Mouse (Mus musculus) lung, embryonic 15.5 days (tissue): ENCODE results near the gene Gpx3. TPM values are rescaled to one million over a fixed set of nuclear protein-coding genes. Genes with fewer than 3 reads are reported as not detected.
A peak's percentile ranks its signal among the peaks of the same experiment; 100 is the strongest.
"Not testable (repeated sequence)": the region's sequence is repeated elsewhere in the genome, so short reads cannot be mapped to it uniquely, and the experiment has no call there.

Experiments
- ATAC-seq: fragments of 200-750 bp; cut with Nextera tagmentation; 2 replicates; pipeline ENCODE4 v1.8.0; 2017; ENCODE audit warnings: moderate number of reproducible peaks, borderline replicate concordance; ENCODE audit not compliant: low FRiP score, low TSS enrichment; ENCODE audit errors: extremely low read depth
- H3K27ac ChIP-seq: fragments of 300-500 bp; sonication (generic); 2 replicates; pipeline ENCODE4 v1.5.1; 2015; ENCODE audit warnings: moderate library complexity, mild to moderate bottlenecking, inconsistent platforms
- H3K27me3 ChIP-seq: fragments of 300-500 bp; sonication (generic); 2 replicates; pipeline ENCODE4 v1.6.1; 2015; ENCODE audit warnings: inconsistent platforms
- H3K36me3 ChIP-seq: fragments of 300-500 bp; sonication (generic); 2 replicates; pipeline ENCODE4 v1.6.1; 2015; ENCODE audit warnings: inconsistent platforms
- H3K4me1 ChIP-seq: fragments of 300-500 bp; sonication (generic); 2 replicates; pipeline ENCODE4 v1.6.1; 2015; ENCODE audit warnings: inconsistent platforms
- H3K4me2 ChIP-seq: fragments of 300-500 bp; sonication (generic); 2 replicates; pipeline ENCODE4 v1.6.1; 2015; ENCODE audit warnings: inconsistent platforms, mild to moderate bottlenecking, moderate library complexity
- H3K4me3 ChIP-seq: fragments of 300-500 bp; sonication (generic); 2 replicates; pipeline ENCODE4 v1.5.1; 2015; ENCODE audit warnings: mild to moderate bottlenecking, inconsistent platforms
- H3K9ac ChIP-seq: fragments of 300-500 bp; sonication (generic); 2 replicates; pipeline ENCODE4 v1.6.1; 2015; ENCODE audit warnings: inconsistent platforms
- H3K9me3 ChIP-seq: fragments of 300-500 bp; sonication (generic); 2 replicates; pipeline ENCODE4 v1.6.1; 2016; ENCODE audit warnings: inconsistent platforms
- WGBS: fragments of 180-500 bp; shearing (Covaris S2); methylation state at CpG from one replicate; pipeline ENCODE4 v1.1.7; 2015; 5-methylcytosine and 5-hydroxymethylcytosine counted together
- polyA plus RNA-seq: library from polyadenylated mRNA; unstranded; fragments of >200 nt; fragmentation: Nextera tagmentation; extraction: Ambion mirVana; gene quantifications from 2 replicates; pipeline ENCODE4 v1.2.1, GENCODE M21; 2015

Gpx3 gene
- polyA plus RNA-seq, 1 experiment from 2014 or later, result 200 TPM

- Histone ChIP-seq H3K27me3 (no peaks in the 10 kb centered on the region), H3K27ac (peak overlapping the region; percentile 71), H3K36me3 (no peaks in the 10 kb centered on the region), H3K4me3 (no peak overlapping the region), H3K9ac (no peak overlapping the region), H3K4me2 (no peak overlapping the region), H3K4me1 (peaks cover 27% of the 10 kb centered on the region), H3K9me3 (no peaks in the 10 kb centered on the region)
- ATAC-seq, result peak; percentile 84
- 9% methylated on average over 5 of the region's 5 CpGs for WGBS
Observed at GRCm38 (mm10) chr11:54884937-54885336, 17.3 kb upstream of the Gpx3 start.

DNA sequence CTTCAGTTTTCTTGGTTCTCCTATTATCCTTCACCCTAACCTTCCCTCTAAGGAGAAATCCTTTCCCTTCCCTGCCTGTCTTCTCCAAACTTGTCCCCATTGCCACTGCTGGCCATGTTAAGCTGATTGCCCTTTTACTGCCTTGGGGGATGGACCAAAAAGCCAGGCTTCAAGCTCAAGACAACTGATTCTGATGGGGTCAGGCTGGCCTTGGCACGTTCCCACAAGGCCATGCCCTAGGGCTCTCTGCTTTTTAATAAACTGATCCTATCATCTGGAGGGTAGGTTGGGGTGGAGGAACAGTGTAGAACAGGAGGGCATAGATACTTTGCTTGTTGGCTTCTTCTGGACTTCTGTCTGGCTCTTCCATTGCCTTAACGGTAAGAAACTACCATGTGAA lies 16.8 kb upstream of the Gpx3 start:
- 86% methylated on average over 2 of the region's 2 CpGs for WGBS
- H3K4me1 ChIP-seq, result peaks cover 24% of the 10 kb centered on the region
- no peak overlapping the region for H3K9ac ChIP-seq
- no peak for ATAC-seq
- no peaks in the 10 kb centered on the region for H3K9me3 ChIP-seq
- no peaks in the 10 kb centered on the region for H3K27me3 ChIP-seq
- H3K27ac ChIP-seq, result 0 out of 2 replicates have a peak overlapping the region, but pooled peaks have one; percentile 71
- no peak overlapping the region for H3K4me3 ChIP-seq
- H3K4me2 ChIP-seq, result no peak overlapping the region
- no peaks in the 10 kb centered on the region for H3K36me3 ChIP-seq

DNA sequence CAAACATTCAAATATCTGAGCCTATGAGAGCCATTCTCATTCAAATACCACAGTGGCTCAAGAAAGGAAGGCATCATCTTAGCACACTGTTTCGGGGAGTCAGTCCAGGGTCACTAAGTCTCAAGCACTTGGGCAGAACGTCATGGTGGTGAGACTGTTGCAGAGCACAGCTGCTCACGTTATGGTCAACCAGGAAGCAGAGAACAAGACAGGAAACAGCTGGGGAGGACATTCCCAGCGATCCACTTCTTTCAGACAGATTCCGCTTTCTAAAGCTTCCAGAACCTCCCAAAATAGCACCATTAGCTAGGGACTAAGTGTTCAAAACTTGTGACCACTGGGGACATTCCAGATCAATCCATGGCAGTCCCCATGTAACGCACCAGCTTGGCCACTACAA lies 14.3 kb upstream of the Gpx3 start:
- Histone ChIP-seq H3K36me3 (no peaks in the 10 kb centered on the region), H3K9ac (no peak overlapping the region), H3K4me1 (peaks cover 14% of the 10 kb centered on the region), H3K4me2 (no peak overlapping the region), H3K27me3 (no peaks in the 10 kb centered on the region), H3K4me3 (no peak overlapping the region), H3K9me3 (no peaks in the 10 kb centered on the region), H3K27ac (no peak overlapping the region)
- WGBS, result 53% methylated on average over 6 of the region's 6 CpGs
- ATAC-seq, result no peak

GRCm38 (mm10) chr11:54891341-54891740 lies 10.9 kb upstream of the Gpx3 start:
- Histone ChIP-seq H3K4me2 (no peak overlapping the region), H3K4me1 (no peaks in the 10 kb centered on the region), H3K9ac (no peak overlapping the region), H3K4me3 (no peak overlapping the region), H3K36me3 (no peaks in the 10 kb centered on the region), H3K9me3 (no peaks in the 10 kb centered on the region), H3K27me3 (no peaks in the 10 kb centered on the region), H3K27ac (no peak overlapping the region)
- ATAC-seq, result no peak
- WGBS, result 80% methylated on average over 5 of the region's 5 CpGs

- H3K4me1 ChIP-seq, result no peaks in the 10 kb centered on the region
- no peaks in the 10 kb centered on the region for H3K36me3 ChIP-seq
- 35% methylated on average over 7 of the region's 7 CpGs for WGBS
- H3K9me3 ChIP-seq, result no peaks in the 10 kb centered on the region
- ATAC-seq, result no peak
- no peak overlapping the region for H3K4me3 ChIP-seq
- H3K9ac ChIP-seq, result no peak overlapping the region
- H3K27ac ChIP-seq, result no peak overlapping the region
- no peaks in the 10 kb centered on the region for H3K27me3 ChIP-seq
- no peak overlapping the region for H3K4me2 ChIP-seq
Observed at GRCm38 (mm10) chr11:54892091-54892490, 10.2 kb upstream of the Gpx3 start.

- no peak for ATAC-seq
- 70% methylated on average over 9 of the region's 9 CpGs for WGBS
- H3K36me3 ChIP-seq, result no peaks in the 10 kb centered on the region
- no peaks in the 10 kb centered on the region for H3K9me3 ChIP-seq
- no peaks in the 10 kb centered on the region for H3K4me1 ChIP-seq
- H3K4me3 ChIP-seq, result no peak overlapping the region
- no peak overlapping the region for H3K9ac ChIP-seq
- no peak overlapping the region for H3K27ac ChIP-seq
- H3K4me2 ChIP-seq, result no peak overlapping the region
- H3K27me3 ChIP-seq, result no peaks in the 10 kb centered on the region
Observed at GRCm38 (mm10) chr11:54894589-54894988, 7.7 kb upstream of the Gpx3 start.

DNA sequence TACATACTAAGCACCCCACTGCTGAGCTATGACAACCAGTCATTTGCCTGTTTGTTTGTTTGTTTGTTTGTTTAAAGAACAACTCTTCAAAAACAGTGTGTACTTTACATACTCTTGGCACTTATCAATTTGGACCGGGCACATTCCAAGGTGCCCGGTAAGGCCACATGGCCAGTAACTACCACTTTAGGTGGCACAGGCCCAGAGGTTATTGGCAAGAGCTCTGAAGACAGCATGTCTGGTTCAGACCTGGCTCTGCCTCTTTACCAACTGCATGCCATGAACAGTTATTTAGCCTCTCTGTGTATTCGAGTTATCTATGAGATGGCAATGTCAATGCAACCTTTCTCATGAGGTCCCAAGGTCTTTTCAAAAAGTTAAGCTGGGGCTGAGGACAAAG lies 5.6 kb upstream of the Gpx3 start:
- H3K36me3 ChIP-seq, ATAC-seq, H3K4me2 ChIP-seq, H3K9me3 ChIP-seq, H3K4me1 ChIP-seq, H3K27me3 ChIP-seq, H3K9ac ChIP-seq, H3K4me3 ChIP-seq, H3K27ac ChIP-seq: not testable (repeated sequence)
- 81% methylated on average over 3 of the region's 3 CpGs for whole genome bisulfite sequencing

- Histone ChIP-seq H3K27ac (no peak overlapping the region), H3K27me3 (no peaks in the 10 kb centered on the region), H3K4me3 (no peak overlapping the region), H3K9ac (no peak overlapping the region), H3K4me2 (no peak overlapping the region), H3K36me3 (no peaks in the 10 kb centered on the region), H3K4me1 (peaks cover 3% of the 10 kb centered on the region; the same call in 1 of the 2 replicates), H3K9me3 (no peaks in the 10 kb centered on the region)
- WGBS, result 50% methylated on average over 5 of the region's 5 CpGs
- ATAC-seq, result no peak
Observed at GRCm38 (mm10) chr11:54897470-54897869, 4.8 kb upstream of the Gpx3 start.

- Histone ChIP-seq H3K36me3 (no peaks in the 10 kb centered on the region), H3K4me1 (peaks cover 20% of the 10 kb centered on the region), H3K9me3 (no peaks in the 10 kb centered on the region), H3K27ac (no peak overlapping the region), H3K4me2 (no peak overlapping the region), H3K9ac (no peak overlapping the region), H3K27me3 (no peaks in the 10 kb centered on the region), H3K4me3 (no peak overlapping the region)
- no peak for ATAC-seq
- WGBS, result 57% methylated on average over 4 of the region's 4 CpGs
Observed at GRCm38 (mm10) chr11:54899657-54900056, 2.6 kb upstream of the Gpx3 start.

GRCm38 (mm10) chr11:54903339-54903738 lies 1.1 kb downstream of the Gpx3 start:
- no peaks in the 10 kb centered on the region for H3K27me3 ChIP-seq
- H3K9me3 ChIP-seq, result no peaks in the 10 kb centered on the region
- WGBS, result 57% methylated on average over 5 of the region's 5 CpGs
- no peak for ATAC-seq
- 0 out of 2 replicates have a peak, but pooled peaks cover 2% of the 10 kb centered on the region for H3K36me3 ChIP-seq
- 0 out of 2 replicates have a peak overlapping the region, but pooled peaks have one; percentile 24 for H3K27ac ChIP-seq
- H3K4me2 ChIP-seq, result peak overlapping the region; percentile 89
- peak overlapping the region; percentile 54 for H3K4me3 ChIP-seq
- H3K9ac ChIP-seq, result peak overlapping the region; percentile 30
- peaks cover 20% of the 10 kb centered on the region for H3K4me1 ChIP-seq

- peak overlapping the region; percentile 54 for H3K4me3 ChIP-seq
- H3K27me3 ChIP-seq, result no peaks in the 10 kb centered on the region
- H3K36me3 ChIP-seq, result peaks cover 10% of the 10 kb centered on the region; the same call in 1 of the 2 replicates
- H3K4me2 ChIP-seq, result peak overlapping the region; percentile 89
- peak; percentile 72 for ATAC-seq
- peaks cover 20% of the 10 kb centered on the region for H3K4me1 ChIP-seq
- 30% methylated on average over 4 of the region's 4 CpGs for WGBS
- H3K27ac ChIP-seq, result peak overlapping the region; percentile 19; the same call in 1 of the 2 replicates
- no peaks in the 10 kb centered on the region for H3K9me3 ChIP-seq
- no peak overlapping the region for H3K9ac ChIP-seq
Observed at GRCm38 (mm10) chr11:54903940-54904706, 1.9 kb downstream of the Gpx3 start.

GRCm38 (mm10) chr11:54905086-54905485 lies 2.8 kb downstream of the Gpx3 start:
- no peaks in the 10 kb centered on the region for H3K27me3 ChIP-seq
- H3K4me1 ChIP-seq, result peaks cover 20% of the 10 kb centered on the region
- no peaks in the 10 kb centered on the region for H3K9me3 ChIP-seq
- no peak overlapping the region for H3K4me3 ChIP-seq
- 81% methylated on average over 3 of the region's 3 CpGs for WGBS
- peaks cover 17% of the 10 kb centered on the region; the same call in 1 of the 2 replicates for H3K36me3 ChIP-seq
- H3K27ac ChIP-seq, result no peak overlapping the region
- no peak overlapping the region for H3K9ac ChIP-seq
- no peak for ATAC-seq
- no peak overlapping the region for H3K4me2 ChIP-seq
